Mouse (Mus musculus) kidney, postnatal 14 days (tissue): ENCODE data around the gene Ap1m2.
"Not testable (repeated sequence)": the region's sequence is repeated elsewhere in the genome, so short reads cannot be mapped to it uniquely, and the experiment has no call there.

Experiments used
- DNase-seq: peaks from one replicate; pipeline ENCODE4 v3.0.0; 2022; ENCODE audit warnings: mixed read lengths

Ap1m2 gene

DNA sequence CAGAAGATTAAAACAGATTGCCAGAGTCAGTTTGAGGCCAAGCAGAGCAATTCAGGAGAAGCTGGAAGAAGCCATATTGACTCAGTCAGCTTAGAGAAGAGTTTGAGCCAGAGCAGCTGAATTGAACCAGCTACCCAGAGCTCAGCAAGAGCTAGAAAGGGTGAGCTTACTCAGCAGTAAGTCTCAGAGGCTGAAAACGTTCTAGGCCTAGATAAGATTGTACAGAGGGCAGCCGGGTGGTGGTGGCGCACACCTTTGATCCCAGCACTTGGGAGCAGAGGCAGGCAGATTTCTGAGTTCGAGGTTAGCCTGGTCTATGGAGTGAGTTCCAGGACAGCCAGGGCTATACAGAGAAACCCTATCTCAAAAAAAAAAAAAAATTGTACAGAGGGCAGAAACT, 55.8 kb downstream of the Ap1m2 start:
- DNase-seq = not testable (repeated sequence)

DNA sequence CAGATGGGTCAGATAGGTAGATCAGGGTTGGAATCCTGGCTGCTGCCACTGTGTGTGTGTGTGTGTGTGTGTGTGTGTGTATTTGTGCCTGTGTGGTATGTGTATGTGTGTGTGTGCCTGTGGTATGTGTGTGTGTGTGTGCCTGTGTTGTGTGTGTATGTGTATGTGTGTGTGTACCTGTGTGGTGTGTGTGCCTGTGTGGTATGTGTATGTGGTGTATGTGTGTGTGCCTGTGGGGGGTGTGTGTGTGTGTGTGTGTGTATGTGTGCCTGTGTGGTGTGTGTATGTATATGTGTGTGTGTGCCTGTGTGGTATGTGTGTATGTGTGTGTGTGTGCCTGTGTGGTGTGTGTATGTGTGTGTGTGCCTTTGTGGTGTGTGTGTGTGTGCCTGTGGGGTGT, 57.4 kb downstream of the Ap1m2 start:
- DNase-seq = no peak

DNA sequence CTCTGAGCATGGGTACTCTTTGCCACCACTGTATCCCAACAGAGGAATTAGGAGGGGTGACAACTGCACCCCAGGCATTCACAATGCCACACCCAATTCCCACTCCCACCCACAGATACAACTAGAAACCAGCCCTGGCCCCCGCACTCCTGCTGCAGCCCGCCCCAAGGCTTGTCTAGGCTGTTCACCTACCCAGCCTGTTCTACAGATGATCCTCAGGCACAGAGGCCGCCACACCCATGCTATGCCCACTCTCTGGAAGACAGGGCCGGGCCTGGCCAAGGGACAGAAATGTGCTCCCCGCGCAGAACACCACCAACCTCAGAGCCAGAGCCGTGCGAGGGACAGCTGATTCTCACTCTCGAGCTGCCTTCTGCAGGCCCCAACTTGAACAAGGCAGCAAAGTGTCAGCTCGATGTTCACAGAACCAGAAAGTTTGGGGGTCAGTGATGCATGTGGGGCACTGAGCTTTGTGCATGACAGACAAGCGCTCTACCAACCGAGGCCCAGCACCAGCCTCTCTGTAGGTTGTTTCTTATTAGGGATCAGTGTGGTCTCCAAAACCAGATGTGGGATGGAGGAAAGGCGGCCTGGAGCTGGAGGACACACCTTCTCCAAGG, 60.9 kb downstream of the Ap1m2 start:
- no peak for DNase-seq

DNA sequence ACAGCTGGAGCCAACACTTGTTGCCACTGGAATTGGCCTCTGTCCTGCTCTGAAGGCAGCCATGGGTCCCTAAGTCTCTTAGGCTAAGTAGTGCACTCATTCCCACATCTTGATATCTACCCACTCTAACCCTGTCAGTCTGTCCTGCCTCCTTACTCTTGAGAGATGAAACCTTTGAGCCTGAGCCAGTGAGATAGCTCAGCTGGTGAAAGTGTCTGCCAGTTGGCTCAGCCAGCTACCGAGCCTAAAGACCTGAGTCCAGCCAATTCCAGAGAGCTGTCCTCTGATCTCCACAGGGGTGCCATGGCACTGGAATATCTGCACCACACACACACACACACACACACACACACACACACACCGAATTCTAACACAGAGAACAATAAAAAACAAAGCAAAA, 61.6 kb downstream of the Ap1m2 start:
- DNase-seq = no peak

DNA sequence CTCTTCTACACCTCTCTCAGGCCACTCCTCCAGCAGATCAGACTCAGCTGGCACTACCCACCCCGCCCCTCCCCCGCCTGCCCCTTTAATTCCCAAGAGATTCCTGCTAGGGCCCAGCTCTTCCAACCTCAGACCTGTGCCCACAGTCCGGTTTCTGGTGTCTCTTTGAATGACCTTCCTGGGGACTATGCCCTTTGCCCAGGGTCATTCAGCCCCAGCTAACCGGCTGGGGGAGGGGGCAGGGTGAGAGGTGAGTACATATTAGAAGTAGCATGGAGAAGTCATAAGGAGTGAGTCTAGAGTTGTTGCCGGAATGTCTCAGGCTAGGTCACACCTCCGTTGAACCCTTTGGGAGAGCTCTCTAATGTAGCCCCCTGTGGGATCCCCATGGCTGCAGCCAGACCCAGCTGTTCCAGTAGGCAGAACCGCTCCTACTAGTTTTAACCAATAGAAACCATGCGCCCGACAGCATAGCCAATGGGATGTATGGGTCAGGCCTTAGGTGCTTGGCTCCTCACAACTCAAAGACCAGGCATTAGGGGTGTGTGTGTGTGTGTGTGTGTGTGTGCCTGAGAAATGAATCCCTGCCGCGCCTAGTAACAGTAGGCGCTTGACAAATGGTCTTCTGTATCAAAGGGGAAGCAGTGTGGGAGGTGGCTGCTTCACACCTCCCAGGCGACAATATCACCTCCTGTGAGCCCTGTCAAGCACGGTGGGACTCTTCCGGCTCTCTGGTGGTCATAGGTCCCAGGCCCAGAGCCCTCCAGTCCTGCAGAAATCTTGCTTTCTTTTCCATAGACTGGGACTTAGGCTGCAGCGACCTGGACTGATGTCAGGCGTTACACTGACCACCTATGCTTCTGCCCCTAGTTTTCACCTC, 62.3 kb downstream of the Ap1m2 start:
- no peak for DNase-seq

DNA sequence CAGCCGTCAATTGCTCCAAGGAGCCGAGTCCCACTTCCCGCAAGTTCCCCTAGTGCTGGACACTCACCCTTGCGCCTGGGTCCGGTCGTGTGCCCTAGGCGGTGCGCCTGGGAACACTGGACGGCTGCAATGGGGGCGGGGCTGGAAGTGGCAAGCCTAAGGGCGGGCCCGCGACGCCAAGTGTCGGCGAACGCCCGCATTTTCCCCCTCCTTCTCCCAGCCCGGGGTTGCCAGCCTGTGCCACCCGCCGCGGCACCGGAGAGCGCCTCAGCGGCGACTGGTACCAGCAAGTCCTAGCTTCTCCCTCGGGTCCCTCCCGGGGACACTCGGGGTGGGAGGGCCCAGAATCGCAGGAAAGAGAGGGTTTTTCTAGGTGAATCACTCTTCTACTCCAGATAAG, 63.8 kb downstream of the Ap1m2 start, which contains the start of gene S1pr5:
Gene S1pr5, minus strand, starts transcription at position 118 of the 400 bp plus-strand sequence.
- DNase-seq = peak; percentile 66

DNA sequence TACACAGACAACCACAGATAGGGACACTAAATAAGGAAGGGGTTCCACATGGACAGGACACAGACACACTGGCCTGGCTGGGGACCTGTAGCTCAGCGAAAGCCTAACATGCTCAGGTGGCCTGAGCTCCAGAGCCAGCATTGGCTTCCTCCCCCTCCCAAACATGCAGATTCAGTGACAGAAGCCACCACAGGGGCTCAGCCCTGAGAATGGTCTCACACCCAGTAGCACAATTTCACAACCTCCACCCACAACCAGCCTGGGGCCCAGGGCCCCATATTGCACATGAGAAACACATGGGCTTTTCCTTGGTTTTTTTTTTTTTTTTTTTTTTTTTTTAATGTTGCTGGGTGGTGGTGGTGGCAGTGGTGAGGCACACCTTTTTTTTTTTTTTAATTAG, 65.8 kb downstream of the Ap1m2 start:
- DNase-seq = no peak

DNA sequence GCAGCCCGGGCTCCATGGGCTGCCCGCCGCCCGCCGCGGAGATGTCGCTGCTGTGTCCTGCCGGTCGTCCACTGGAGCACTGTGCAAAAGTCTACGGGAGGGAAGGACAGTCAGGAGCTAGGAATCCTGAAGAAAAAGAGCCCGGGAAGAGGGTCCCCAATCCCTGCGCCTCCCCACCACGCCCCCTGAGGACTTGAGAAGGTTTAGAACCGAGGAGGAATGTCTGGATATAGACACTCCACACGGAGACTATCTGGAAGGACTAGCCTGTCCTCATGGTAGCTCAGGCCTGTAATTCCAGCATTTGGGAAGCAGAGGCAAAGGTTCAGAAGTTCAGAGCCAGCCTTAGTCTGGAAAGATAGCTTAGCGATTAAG, 67.0 kb downstream of the Ap1m2 start:
- no peak for DNase-seq

DNA sequence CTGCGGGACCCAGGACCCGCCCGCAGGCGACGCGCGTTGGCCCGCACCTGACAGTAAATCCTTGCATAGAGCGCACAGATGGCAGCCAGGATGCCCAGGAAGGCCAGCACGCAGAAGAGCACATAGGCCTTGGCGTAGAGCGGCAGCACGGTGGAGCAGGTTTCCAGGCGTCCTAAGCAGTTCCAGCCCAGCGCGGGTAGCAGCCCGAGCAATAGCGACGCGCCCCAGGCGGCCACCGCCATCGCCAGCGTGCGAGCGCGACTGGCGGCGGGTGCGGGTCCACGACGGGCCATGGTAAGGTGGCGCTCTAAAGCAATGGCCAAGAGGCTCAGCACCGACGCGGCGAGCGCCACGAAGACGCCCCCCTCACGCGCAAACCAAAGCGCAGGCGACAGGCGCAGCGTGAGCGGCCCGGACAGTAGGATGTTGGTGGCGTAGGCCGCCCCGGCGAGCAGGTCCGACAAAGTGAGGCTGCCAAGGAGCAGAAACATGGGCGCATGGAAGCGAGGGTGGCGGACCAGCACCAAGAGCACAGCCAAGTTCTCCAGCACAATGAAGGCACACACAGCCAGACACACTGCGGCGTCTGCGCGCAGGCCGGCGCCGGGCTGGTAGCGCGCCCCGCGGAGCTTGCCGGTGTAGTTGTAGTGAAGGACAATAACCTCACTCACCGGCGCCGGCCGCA, 67.6 kb downstream of the Ap1m2 start:
- DNase-seq = no peak
